Mouse (Mus musculus) kidney, postnatal 25 days (tissue): ENCODE results near the gene Rangrf.

Source experiments
- DNase-seq, 2 experiments: peaks; one replicate each; pipeline ENCODE4 v3.0.0; 2021; ENCODE audit warnings: mixed read lengths in 2 of 2

Gene Rangrf

GRCm38 (mm10) chr11:68975601-68976000, 616 bp upstream of the Rangrf start:
- no peak for DNase-seq

GRCm38 (mm10) chr11:68974059-68974450, 930 bp downstream of the Rangrf start:
- DNase-seq = no peak

- peak; percentile 94 to 95 for DNase-seq
These were observed 1.5 kb downstream of the Rangrf start for GRCm38 (mm10) chr11:68973250-68974058.

GRCm38 (mm10) chr11:68970232-68970631, 4.8 kb downstream of the Rangrf start:
- peak; percentile 82 to 85 for DNase-seq

GRCm38 (mm10) chr11:68968752-68969151, 6.2 kb downstream of the Rangrf start:
- DNase-seq = peak in 1 of 2 experiments; percentile 46

- peak; percentile 94 to 98 for DNase-seq
These were observed 7.4 kb downstream of the Rangrf start, which contains the start of gene Slc25a35 for GRCm38 (mm10) chr11:68967337-68968282. Gene Slc25a35 (plus strand): TSS chr11:68968131.

GRCm38 (mm10) chr11:68966554-68966953, 8.4 kb downstream of the Rangrf start:
- no peak for DNase-seq

GRCm38 (mm10) chr11:68965845-68966244, 9.1 kb downstream of the Rangrf start:
- DNase-seq = peak; percentile 57 to 87

GRCm38 (mm10) chr11:68965050-68965449, 9.9 kb downstream of the Rangrf start:
- DNase-seq = no peak

GRCm38 (mm10) chr11:68963405-68963804, 11.6 kb downstream of the Rangrf start:
- DNase-seq = no peak

GRCm38 (mm10) chr11:68962159-68962558, 12.8 kb downstream of the Rangrf start:
- peak in 1 of 2 experiments; percentile 36 for DNase-seq

GRCm38 (mm10) chr11:68961596-68961995, 13.4 kb downstream of the Rangrf start:
- DNase-seq = no peak

- DNase-seq = no peak
These were observed 17.0 kb downstream of the Rangrf start for GRCm38 (mm10) chr11:68957971-68958370.

- DNase-seq = peak; percentile 36 to 64
These were observed 17.7 kb downstream of the Rangrf start, which contains the start of gene Arhgef15 for GRCm38 (mm10) chr11:68957308-68957707. Gene Arhgef15 (minus strand): TSS chr11:68957480.

GRCm38 (mm10) chr11:68956697-68957096, 18.3 kb downstream of the Rangrf start:
- peak; percentile 52 to 81 for DNase-seq

- DNase-seq = peak; percentile 58 to 76
These were observed 18.9 kb downstream of the Rangrf start for GRCm38 (mm10) chr11:68956107-68956506.

GRCm38 (mm10) chr11:68955473-68955872, 19.5 kb downstream of the Rangrf start:
- DNase-seq = no peak

- DNase-seq = peak in 1 of 2 experiments; percentile 49
These were observed 20.6 kb downstream of the Rangrf start for GRCm38 (mm10) chr11:68954408-68954807.

GRCm38 (mm10) chr11:68953903-68954302, 21.1 kb downstream of the Rangrf start:
- DNase-seq = peak in 1 of 2 experiments; percentile 36

GRCm38 (mm10) chr11:68947542-68947993, 27.4 kb downstream of the Rangrf start:
- peak in 1 of 2 experiments; percentile 30 for DNase-seq

GRCm38 (mm10) chr11:68946806-68947440, 28.1 kb downstream of the Rangrf start:
- DNase-seq = peak in 1 of 2 experiments; percentile 35

- no peak for DNase-seq
These were observed 29.0 kb downstream of the Rangrf start for GRCm38 (mm10) chr11:68946001-68946400.
